Mouse (Mus musculus) left cerebral cortex, adult 2 months (tissue): ENCODE measurements around the gene Cela2a. TPM values are rescaled to one million over a fixed set of nuclear protein-coding genes. Genes with fewer than 3 reads are reported as not detected.

Experiments used
- DNase-seq, 2 experiments: peaks; one replicate each; pipeline ENCODE4 v3.0.0; 2021 to 2022; ENCODE audit warnings: low spot score in 2 of 2, mixed read lengths in 1 of 2; ENCODE audit errors: extremely low spot score in 1 of 2
- H3K27ac ChIP-seq: fragments of 200-600 bp; 2 replicates; pipeline ENCODE4 v1.8.1; 2022
- H3K4me3 ChIP-seq: fragments of 200-600 bp; 2 replicates; pipeline ENCODE4 v1.8.1; 2022
- CTCF ChIP-seq: fragments of 200-600 bp; IDR thresholded peaks from 2 replicates; pipeline ENCODE4 v1.8.1; 2022; ENCODE audit warnings: antibody characterized with exemption, mild to moderate bottlenecking, moderate library complexity
- intact Hi-C: fragments of 180-260 bp; cut with DNase I; formaldehyde crosslinking; loops from one replicate; pipeline ENCODE4 v1.15.1; 2025
- total RNA-seq, 2 experiments: library from RNA; stranded (reverse); gene quantifications; 2 replicates each; pipeline ENCODE4 v1.2.3; 2021

Cela2a gene
- total RNA-seq, 2 experiments from 2014 or later: not detected

GRCm38 (mm10) chr4:141817706-141818105 is 8.3 kb downstream of the Cela2a start:
- DNase-seq: no peak
- no peak overlapping the region for H3K27ac ChIP-seq

GRCm38 (mm10) chr4:141816776-141817655 is 8.9 kb downstream of the Cela2a start:
- intact Hi-C loops: no loop called here
- no peak overlapping the region for H3K4me3 ChIP-seq
- no peak overlapping the region for H3K27ac ChIP-seq
- TF ChIP-seq CTCF: no peak
- DNase-seq: no peak

More at GRCm38 (mm10) chr4:141817706-141818105, 8.3 kb downstream of the Cela2a start:
- intact Hi-C loops: no loop called here
- TF ChIP-seq CTCF: no peak
- no peak overlapping the region for H3K4me3 ChIP-seq

GRCm38 (mm10) chr4:141816267-141816666 is 9.7 kb downstream of the Cela2a start:
- intact Hi-C loops: no loop called here
- TF ChIP-seq CTCF: no peak
- no peak for DNase-seq
- Histone ChIP-seq H3K4me3 (no peak overlapping the region), H3K27ac (no peak overlapping the region)

- DNase-seq: no peak
- intact Hi-C loops: loop anchor here (2.0 kb wide), 1 partner anchor 41 kb away; no protein-coding TSS in a partner anchor
- no peak overlapping the region for H3K4me3 ChIP-seq
- H3K27ac ChIP-seq: no peak overlapping the region
- TF ChIP-seq CTCF: no peak
Measured at GRCm38 (mm10) chr4:141811375-141811774, 14.6 kb downstream of the Cela2a start.

GRCm38 (mm10) chr4:141810975-141811374 is 15.0 kb downstream of the Cela2a start:
- intact Hi-C loops: loop anchor here (2.0 kb wide), 1 partner anchor 42 kb away; no protein-coding TSS in a partner anchor
- no peak for TF ChIP-seq CTCF
- DNase-seq: no peak

GRCm38 (mm10) chr4:141809850-141810464 is 16.0 kb downstream of the Cela2a start:
- peak; percentile 54 for TF ChIP-seq CTCF
- Histone ChIP-seq H3K4me3 (no peak overlapping the region), H3K27ac (no peak overlapping the region)
- intact Hi-C loops: loop anchor here (2.0 kb wide), 1 partner anchor 43 kb away; no protein-coding TSS in a partner anchor
- no peak for DNase-seq

More at GRCm38 (mm10) chr4:141810975-141811374, 15.0 kb downstream of the Cela2a start:
- no peak overlapping the region for H3K4me3 ChIP-seq
- H3K27ac ChIP-seq: no peak overlapping the region

GRCm38 (mm10) chr4:141805886-141806285 is 20.1 kb downstream of the Cela2a start:
- TF ChIP-seq CTCF: no peak
- intact Hi-C loops: no loop called here
- Histone ChIP-seq H3K27ac (no peak overlapping the region), H3K4me3 (no peak overlapping the region)
- DNase-seq: no peak

- no peak overlapping the region for H3K4me3 ChIP-seq
- no peak for DNase-seq
- intact Hi-C loops: no loop called here
- TF ChIP-seq CTCF: no peak
- H3K27ac ChIP-seq: no peak overlapping the region
Measured at GRCm38 (mm10) chr4:141804105-141804504, 21.9 kb downstream of the Cela2a start.

- no peak for DNase-seq
- intact Hi-C loops: no loop called here
- TF ChIP-seq CTCF: no peak
- Histone ChIP-seq H3K27ac (no peak overlapping the region), H3K4me3 (no peak overlapping the region)
Measured at GRCm38 (mm10) chr4:141797545-141797944, 28.4 kb downstream of the Cela2a start.

GRCm38 (mm10) chr4:141796954-141797353 is 29.0 kb downstream of the Cela2a start:
- intact Hi-C loops: no loop called here
- Histone ChIP-seq H3K27ac (no peak overlapping the region), H3K4me3 (no peak overlapping the region)
- no peak for DNase-seq
- TF ChIP-seq CTCF: no peak

GRCm38 (mm10) chr4:141796356-141796755 is 29.6 kb downstream of the Cela2a start:
- no peak overlapping the region for H3K4me3 ChIP-seq
- intact Hi-C loops: no loop called here
- no peak for TF ChIP-seq CTCF
- H3K27ac ChIP-seq: no peak overlapping the region
- no peak for DNase-seq

GRCm38 (mm10) chr4:141794152-141794535 is 31.8 kb downstream of the Cela2a start:
- DNase-seq: no peak
- intact Hi-C loops: no loop called here
- no peak for TF ChIP-seq CTCF
- peak overlapping the region; percentile 96 for H3K27ac ChIP-seq
- peak overlapping the region; percentile 57 for H3K4me3 ChIP-seq
